Mouse (Mus musculus): ENCODE data around the gene Tnfsf12.
"Not testable (repeated sequence)": the region's sequence is repeated elsewhere in the genome, so short reads cannot be mapped to it uniquely, and the experiment has no call there.

The Tnfsf12 gene

DNA sequence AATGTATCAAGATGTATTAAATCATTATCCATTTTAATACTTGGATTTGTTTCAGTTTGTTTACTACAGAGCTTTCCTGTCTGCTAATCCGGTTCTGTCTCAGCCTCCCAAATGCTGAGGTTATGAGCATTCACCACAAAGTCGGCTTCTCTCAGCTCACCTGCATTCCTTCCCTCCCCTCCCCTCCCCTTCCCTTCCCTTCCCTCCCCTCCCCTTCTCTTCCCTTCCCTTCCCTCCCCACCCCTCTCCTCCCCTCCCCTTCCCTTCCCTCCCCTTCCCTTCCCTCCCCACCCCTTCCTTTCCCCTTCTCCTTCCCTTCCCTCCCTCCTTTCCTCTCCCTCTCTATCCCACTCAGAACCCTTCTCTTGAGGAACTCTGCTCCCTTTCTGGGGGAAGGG, 9.0 kb upstream of the Tnfsf12 start:
- no peak for DNase-seq (ENCODE audit: low spot score)

DNA sequence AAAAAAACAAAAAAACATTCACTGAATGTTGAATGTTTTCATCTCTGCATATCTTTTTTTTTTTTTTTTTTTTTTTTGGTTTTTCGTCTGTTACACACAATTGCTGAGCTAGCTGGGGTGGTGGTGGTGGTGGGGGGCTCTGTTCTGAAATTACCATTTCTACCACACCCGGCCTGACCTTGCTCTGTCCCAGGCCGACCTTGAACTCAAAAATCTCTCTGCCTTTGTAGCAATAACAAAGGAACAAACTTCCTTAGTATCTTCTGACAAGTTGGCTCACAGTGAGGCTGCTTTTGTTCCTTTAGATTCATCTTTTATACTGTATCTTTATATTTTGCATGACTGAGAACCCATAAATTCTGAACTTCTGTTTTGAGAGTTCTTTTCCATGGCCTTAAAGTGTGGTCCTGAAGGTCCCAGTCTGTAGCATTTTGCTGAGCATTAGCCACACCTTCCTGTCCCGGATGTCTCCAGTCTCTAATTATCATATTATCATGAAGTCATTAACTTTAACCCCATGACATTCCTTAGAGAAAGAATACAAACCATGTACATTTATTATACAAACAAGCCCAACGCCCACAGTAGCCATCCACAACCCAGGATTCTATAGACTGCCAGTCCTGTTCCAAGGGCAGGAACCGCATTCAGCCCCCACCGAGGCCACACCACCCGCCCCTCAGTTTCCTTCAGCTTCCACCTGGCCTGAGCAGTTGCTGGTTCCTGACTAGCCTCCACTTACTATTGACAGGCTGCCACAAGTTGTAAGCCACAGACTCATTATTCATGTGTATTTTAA, 8.4 kb upstream of the Tnfsf12 start:
- no peak for DNase-seq (ENCODE audit: low spot score)

DNA sequence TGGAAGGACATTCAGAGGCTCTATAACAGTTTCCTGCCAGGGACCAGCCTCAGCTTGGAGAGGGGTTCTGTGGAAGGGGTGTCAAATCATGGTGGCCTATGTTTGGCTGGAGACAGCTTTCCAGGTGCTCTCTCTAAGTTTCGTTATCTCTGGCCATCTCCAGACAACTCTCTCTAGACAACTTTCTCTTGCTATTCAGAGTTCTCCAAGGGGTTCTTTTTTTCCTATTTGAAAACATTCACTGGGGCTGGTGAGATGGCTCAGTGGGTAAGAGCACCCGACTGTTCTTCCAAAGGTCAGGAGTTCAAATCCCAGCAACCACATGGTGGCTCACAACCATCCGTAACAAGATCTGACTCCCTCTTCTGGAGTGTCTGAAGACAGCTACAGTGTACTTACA, 7.7 kb upstream of the Tnfsf12 start:
- not testable (repeated sequence) for DNase-seq (ENCODE audit: low spot score)

DNA sequence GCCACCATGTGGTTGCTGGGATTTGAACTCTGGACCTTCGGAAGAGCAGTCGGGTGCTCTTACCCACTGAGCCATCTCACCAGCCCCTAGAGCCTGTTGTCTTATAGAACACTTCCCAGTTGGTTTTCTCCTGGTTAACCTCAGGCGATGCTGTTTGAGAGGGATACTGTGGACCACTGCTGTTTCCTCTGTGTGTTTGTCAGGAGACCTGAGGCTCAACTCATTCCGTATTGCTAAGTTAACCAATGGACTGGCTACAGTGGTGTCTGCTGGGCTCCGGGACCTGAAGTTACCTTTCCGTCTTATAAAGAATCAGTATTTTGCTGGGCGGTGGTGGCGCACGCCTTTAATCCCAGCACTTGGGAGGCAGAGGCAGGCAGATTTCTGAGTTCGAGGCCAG, 7.2 kb upstream of the Tnfsf12 start:
- DNase-seq (ENCODE audit: low spot score) = not testable (repeated sequence)

DNA sequence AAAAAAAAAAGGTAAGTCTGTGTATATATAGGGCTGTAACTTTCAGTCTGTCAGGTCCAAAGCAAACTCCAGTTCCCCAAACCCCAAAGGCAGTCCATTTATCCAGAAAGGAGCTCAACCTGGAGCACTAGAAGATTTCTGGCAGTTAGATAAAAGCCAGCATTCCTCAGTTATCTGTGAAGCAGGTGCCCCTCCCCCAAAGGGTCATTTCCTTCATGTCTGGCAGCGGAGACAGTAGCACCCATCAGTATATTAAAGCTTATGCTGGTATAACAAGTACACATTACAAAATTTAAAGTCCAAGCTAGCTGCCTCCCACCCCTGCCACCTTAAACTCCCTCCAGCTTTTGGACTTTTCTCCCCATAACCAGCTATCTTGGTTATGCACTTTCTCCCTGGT, 3.9 kb upstream of the Tnfsf12 start:
- no peak for DNase-seq (ENCODE audit: low spot score)

DNA sequence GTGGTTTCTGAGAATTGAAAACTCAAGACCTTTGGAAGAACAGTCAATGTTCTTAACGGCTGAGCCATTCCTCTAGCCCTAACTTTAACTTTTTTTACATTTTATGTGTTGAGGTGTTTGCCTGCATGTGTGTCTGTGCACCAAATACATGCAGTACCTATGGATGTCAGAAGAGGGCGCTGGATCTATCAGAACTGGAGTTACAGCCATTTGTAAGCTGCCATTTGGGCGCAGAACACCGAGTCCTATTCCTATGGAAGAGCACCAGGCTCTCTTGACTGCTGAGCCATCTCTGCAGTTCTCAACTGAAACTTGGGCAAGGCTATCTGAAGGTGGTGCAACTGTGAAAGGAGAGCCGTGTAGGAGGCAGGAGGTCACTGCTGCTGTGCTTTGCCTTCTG, 2.9 kb upstream of the Tnfsf12 start:
- DNase-seq (ENCODE audit: low spot score) = no peak

DNA sequence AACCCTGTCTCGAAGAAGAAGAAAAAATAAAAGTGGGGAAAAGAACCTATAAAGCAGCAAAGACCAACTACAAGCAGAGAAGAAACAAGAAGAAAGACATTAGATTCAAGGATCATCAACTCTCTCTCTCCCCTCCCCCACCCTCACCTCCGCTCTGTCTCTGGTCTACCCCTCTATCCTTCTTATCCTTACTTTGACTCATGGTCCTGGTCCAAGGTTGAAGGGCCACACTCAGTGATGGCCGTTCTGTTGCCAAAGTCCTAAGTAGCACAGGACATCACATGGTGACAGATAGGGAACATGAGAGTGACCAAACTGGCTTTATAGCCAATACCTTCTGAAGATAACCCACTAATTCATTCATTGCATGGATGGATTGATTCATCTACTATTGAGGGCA, 1.7 kb upstream of the Tnfsf12 start:
- no peak for DNase-seq (ENCODE audit: low spot score)

DNA sequence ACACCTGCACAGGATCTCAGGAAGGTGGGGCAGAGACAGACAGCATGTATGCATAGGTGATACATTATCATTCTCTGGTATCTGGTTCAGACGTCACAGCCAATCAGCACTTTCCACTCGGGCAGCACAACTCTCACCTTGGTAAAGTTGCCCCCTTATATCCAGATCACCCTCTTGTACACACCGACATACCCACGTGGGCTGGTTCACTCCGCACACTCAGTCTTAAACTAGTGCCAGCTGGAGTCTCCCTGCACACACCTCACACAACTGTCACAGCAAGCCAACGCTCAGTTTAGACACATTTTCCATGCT, 646 bp downstream of the Tnfsf12 start:
- no peak for DNase-seq (ENCODE audit: low spot score)

DNA sequence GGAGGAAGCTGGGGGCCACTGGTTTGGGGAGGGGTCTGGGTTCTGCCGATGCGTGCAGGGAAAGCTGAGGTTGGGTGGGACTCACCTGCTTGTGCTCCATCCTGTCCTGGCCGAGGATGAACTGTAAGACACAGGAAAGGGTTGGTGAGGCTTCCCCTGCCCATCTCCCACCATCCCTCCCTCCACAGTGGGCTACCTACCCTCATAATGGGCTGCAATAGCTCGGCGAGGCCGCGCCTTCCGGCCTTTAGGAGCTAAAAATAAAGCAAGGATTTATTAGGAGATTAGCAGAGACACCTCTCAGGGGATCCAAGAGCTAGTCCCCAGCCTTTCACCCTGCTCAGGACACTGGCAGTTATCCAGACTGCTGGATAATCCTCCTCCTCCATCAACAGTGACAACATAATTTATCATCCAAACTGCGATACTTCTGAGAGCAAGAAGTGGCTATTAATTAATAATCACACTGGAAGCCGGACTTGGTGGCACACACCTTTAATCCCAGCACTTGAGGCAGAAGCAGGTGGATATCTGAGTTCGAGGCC, 2.2 kb downstream of the Tnfsf12 start:
- DNase-seq (ENCODE audit: low spot score) = no peak

DNA sequence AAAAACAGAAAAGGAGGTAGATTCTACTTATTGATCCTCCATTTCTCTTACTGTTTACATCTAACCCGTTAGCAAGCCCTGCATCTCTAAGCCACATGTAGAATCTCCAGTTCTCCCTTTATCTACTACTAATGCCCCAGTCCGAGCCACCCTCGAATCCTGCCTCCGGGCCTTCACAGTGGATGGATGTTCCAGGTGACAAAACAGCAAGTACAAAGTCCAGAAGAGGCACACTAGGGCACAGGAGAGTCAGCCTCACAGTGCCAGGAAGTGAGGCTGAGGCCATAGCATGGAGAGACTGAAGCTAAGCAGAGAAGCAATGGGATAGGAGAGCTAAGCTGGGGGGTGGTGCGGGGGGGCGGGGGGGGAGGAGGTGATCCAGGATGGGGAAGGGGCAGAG, 2.8 kb downstream of the Tnfsf12 start:
- DNase-seq (ENCODE audit: low spot score) = no peak

DNA sequence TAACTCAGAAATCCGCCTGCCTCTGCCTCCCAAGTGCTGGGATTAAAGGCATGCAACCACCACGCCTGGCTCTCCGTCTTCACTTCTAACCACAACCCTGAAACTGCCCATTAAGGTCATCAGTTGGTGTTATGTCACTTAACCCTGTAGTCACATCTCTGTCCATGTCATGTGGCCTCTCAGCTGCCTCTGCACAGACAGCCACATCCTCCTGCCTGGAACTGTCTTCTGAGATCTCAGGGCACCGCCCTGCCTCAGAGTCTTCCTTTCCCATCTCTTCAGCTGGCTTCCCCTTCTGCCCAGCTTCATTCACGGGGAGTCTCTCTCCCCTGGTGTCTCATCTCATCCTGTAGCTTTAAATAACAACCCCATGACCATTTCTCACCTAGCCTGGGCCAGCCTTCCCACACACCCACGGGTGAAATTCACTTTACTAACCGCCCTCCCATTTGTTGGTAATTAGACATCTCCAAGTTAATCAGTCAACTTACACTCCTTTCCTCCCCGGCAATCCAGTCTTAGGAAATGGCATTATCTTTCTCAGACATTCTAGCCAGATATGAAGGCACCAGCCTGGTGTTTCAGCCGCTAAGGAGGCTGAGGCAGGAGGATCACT, 3.3 kb downstream of the Tnfsf12 start:
- DNase-seq (ENCODE audit: low spot score) = no peak

DNA sequence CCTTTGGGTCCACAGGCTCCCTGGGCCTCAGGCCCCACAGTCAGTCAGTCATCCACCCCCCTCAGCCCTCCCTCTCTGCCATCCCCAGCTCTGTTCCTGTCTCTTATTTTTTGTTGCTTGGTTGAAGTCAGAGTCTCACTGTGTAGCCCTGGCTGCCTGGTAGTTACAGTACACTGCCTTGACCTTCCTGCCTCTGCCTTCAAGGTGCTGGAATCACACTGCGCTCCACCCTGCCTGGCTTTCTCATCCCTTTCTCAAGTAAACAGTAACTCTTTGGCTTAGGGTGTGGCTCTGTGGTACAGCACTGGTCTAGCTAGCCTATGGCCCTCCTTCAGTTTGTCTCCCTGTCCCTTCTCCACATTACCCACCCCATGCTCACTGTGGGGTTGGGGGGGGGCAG, 5.8 kb downstream of the Tnfsf12 start:
- DNase-seq (ENCODE audit: low spot score) = no peak

DNA sequence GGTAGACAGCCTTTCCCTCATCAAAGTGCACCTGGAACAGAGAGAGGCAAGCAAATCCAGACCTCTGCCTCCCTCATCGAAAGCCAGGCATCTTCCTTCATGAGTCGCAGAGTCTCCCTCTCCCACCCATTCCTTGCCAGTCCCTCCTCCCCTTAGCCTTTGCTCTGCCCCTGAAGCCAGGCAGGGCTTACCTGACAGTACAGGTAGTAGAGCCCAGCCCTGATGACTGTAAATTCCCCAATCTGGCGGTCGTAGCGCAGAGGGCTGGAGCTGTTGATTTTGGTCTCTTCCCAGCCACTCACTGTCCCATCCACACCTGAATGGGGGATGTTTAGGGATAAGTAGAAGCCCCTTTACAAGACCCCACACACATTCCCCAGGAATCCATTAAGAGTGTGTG, 8.6 kb downstream of the Tnfsf12 start:
- no peak for DNase-seq (ENCODE audit: low spot score)

DNA sequence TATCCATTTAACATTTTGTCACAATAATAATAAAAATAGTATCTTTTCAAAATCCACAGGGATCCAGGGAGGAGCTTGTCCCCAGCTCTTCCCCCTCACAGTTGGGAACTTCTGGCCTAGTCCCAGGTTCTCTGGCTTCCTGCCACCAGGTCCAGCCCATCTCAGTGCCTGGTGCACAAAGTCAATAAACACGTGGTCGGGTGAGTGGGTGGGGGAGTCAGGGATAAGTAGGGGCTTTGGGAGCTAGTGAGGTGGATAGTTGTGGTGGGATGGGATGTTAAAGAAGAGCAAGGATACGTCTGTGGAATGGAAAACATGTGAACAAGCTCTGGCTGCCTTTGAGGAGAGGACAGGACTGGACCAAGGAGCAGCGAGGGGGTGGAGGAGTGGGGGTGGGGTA, 9.3 kb downstream of the Tnfsf12 start:
- no peak for DNase-seq (ENCODE audit: low spot score)

DNA sequence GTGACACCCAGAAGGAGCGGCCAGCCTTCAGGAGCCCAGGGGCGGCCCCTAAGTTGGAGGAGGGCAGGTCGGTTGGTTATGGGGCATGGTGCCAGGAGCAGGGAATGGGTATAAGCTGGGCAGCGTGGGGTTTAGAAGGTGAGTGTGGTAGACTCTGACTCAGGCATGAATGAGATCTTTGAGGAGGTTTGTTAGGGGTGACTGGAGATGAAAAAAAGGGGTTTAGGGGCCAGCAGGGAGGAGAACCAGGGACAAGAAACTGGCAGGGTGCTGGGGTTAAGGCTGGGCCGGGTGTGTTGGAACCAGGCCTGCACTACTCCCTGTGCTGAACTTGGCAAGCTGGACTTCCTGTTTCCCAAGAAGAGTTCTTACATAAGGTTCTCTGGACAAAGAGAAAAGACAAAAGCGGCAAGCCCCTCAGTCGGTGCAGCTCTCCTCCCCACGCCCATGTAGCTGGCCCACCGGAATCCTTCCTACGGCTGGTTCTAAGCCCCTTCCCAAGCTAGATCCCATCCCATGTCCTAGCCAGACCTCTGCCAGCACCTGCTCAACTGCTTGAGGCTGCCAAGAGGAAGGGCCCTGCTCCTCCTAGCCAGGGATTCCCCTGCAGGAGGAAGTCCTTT, 10.0 kb downstream of the Tnfsf12 start, which contains the start of gene Tnfsf13:
Gene Tnfsf13, minus strand, starts transcription at position 259 of the 623 bp plus-strand sequence.
- DNase-seq (ENCODE audit: low spot score) = peak; percentile 96

DNA sequence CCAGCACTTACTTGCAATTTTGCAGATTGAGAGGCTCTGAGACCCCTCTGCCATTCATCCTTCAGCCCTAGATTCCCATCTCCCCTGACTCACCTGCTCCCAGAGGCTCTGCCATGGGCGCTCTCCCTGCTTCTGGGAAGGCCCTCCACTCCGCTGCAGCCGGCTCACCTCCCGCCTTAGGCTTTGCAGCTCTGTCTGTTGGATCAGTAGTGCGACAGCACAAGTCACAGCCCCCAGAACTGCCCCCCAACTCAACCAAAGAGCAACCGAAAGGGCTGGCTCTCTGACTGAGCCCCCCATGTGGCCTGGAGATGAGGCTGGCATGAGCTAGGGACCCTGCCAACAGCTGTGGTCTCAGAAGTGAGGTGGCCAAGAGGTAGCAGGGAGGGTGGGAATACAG, 10.7 kb downstream of the Tnfsf12 start:
- DNase-seq (ENCODE audit: low spot score) = no peak

DNA sequence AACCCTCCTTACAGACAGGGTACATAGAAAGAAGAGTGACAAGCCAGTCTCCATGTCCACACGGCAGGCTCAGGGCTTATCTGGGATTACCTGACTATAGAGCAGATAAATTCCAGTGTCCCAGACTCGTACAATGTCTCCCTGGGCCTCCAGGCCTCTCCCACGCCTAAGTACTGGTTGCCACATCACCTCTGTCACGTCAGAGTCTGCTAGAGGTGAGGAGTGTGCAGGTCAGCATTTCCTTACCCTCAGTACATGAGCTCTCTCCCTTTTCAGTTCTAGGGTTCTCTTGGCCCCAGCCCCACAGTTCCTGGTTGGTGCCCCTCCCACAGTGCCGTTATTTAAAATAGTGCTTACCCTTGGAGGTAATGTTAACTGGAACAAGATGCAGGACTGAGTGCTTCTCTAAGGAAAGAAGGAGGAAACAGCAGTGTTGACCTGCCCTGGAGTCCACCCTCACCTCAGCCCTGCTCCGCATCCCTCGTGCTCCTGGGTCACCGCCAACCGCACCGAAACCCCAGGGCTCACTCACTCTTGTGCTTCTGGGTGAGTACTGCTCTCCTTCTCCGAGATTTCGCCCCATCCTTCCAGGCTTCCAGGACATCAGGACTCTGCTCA, 11.4 kb downstream of the Tnfsf12 start:
- DNase-seq (ENCODE audit: low spot score) = no peak

DNA sequence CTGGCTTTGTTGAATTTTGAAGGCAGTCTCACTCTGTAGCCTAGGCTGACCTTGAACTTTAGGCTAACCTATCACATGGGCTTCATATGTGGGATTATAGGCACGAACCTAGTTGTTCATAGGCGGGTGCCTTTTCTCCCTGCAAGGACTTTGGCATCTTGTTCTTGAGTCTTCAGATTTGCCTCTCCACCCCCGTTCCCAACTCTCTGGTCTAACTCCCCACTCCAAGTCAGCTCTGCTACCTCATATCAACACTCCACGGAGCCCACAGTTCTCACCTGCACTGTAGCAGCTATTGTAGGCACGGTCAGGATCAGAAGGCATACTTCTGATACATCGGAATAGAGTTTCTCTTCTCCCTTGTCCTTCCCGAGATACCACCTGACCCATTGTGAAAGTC, 12.1 kb downstream of the Tnfsf12 start:
- DNase-seq (ENCODE audit: low spot score) = no peak

DNA sequence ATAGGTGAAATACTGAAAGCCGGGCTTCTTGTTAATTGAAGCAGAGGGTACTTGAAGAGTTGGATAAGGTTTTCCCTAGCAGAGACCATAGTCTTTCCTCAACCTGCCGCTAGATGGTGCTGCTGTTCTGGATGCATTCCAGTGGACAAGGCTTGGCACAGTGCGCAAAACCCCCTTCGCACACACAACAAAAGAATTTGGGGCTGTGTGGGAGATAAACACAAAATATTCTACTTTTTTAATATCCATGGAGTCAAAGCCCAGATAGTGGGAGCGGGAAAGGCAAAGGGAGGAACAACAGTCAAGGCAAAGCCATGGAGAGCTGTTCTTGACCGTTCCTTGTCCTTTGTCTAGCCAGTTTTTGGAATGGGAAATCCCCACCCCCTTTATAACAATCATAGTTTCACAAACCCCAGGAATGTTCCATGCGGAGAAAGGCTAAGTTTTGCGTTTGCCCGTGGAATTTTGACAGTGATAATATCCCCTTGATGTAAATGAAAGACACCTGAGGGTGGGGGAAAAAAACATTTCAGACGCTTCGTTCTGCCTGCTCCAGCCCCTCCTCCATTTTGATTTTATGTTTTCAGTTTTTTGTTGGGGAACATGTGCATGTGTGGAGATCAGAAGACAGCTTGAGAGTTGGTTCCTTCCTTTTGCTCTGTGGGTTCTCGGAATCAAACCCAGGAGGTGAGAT, 12.7 kb downstream of the Tnfsf12 start:
- DNase-seq (ENCODE audit: low spot score) = peak; percentile 89

DNA sequence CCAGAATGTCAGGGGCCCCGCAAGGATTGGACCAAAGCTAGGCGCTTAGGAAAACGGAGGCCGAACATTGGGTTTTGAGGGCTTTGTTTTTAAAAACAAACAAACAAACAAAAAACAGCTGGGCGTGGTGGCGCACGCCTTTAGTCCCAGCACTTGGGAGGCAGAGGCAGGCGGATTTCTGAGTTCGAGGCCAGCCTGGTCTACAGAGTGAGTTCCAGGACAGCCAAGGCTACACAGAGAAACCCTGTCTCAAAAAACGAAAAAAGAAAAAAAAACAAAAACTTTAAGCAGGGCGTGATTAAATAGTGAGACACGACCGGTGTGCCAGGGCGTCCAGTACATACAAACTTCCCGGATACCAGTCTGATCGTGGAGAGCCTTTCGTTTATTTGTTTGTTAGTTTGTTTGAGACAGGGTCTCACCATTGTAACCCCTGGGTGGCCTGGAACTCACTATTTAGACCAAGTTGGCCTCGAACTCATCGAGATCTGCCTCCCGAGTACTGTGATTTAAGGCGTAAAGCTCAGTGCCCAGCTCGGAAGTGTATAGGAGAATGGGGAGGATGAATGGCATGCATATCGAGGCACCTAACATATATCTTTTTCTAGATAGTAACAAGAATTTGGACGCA, 13.3 kb downstream of the Tnfsf12 start:
- DNase-seq (ENCODE audit: low spot score) = no peak

DNA sequence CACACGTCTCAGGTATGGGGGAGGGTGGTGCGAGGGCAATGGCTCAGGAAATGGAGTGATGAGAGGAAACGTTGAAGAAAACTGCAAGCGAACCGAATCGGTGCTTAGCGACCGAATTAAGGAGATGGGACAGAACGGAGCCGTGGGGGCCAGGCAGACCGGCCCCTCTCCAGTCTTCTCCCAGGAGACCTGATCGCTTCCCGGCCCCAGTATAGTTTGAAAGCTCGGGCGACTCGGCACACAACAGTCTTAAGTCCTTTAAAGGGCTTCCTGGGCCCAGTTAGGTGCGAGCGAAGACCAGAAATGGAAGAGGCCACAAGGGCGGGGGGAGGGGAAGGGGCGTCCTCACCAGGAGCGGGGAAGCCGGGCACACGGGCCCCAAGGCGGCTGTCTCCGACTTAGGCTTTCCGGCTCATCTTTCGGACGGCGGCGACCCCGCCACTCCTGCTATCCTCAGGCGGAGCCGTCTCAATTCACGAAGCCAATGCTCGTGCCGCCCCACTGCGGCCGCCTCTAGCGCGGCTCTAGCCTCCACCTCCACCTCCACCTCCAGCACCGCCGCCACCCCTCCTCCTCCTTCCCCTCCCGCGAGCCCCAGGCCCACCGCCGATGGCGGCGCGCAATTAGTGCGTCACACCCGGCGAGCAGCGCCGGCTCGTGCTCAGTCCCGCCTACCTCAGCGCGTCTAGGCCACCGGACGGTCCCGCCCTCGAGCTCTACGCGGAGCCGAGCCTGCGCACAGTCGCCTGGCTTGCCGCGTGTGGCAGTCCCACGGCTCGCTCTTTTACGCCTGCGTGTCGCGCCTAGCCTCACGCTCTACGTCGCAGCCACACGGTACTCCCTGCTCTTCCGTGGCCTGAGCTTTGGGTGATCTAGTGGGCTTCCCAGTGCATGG, 14.1 kb downstream of the Tnfsf12 start, which contains the start of gene Senp3:
Gene Senp3, minus strand, starts transcription at position 771 of the 895 bp plus-strand sequence.
- peak; percentile 94 for DNase-seq (ENCODE audit: low spot score)
